Mouse (Mus musculus) olfactory bulb, adult 2 months (tissue): ENCODE data around the gene E2f6. TPM values are rescaled to one million over a fixed set of nuclear protein-coding genes. Genes with fewer than 3 reads are reported as not detected.

Source experiments
- H3K27ac ChIP-seq: fragments of 200-500 bp; 2 replicates; pipeline ENCODE4 v1.5.1; 2012; ENCODE audit warnings: low read depth, low read length; ENCODE audit not compliant: insufficient read depth
- H3K4me1 ChIP-seq: fragments of 200-500 bp; 2 replicates; pipeline ENCODE4 v1.6.1; 2012; ENCODE audit warnings: low read length; ENCODE audit not compliant: control insufficient read depth, insufficient read depth
- H3K4me3 ChIP-seq: fragments of 200-500 bp; 2 replicates; pipeline ENCODE4 v1.5.1; 2012; ENCODE audit warnings: mild to moderate bottlenecking, low read depth, low read length, moderate library complexity; ENCODE audit not compliant: insufficient read depth
- CTCF ChIP-seq: fragments of 200-500 bp; IDR thresholded peaks from 2 replicates; pipeline ENCODE4 v1.5.1; 2012; ENCODE audit warnings: low read depth, mild to moderate bottlenecking, low read length, moderate library complexity; ENCODE audit not compliant: insufficient read depth
- POLR2A ChIP-seq: fragments of 200-500 bp; IDR thresholded peaks from 2 replicates; pipeline ENCODE4 v1.6.1; 2012; ENCODE audit warnings: mild to moderate bottlenecking, low read depth, low read length, moderate library complexity; ENCODE audit not compliant: insufficient read depth
- WGBS: fragments of 180-500 bp; shearing (Covaris S2); methylation state at CpG from one replicate; pipeline ENCODE4 v1.1.7; 2018; 5-methylcytosine and 5-hydroxymethylcytosine counted together
- polyA plus RNA-seq: library from polyadenylated mRNA; stranded (reverse); fragments of >200 nt; gene quantifications from 2 replicates; pipeline ENCODE4 v1.2.4, GENCODE M21; 2012; ENCODE audit warnings: low replicate concordance; ENCODE audit not compliant: missing spikeins, insufficient read depth, insufficient read length

The E2f6 gene
- polyA plus RNA-seq, 1 experiment, result not detected

GRCm38 (mm10) chr12:16778523-16778922, 32.2 kb upstream of the E2f6 start:
- TF ChIP-seq CTCF, result no peak
- TF ChIP-seq POLR2A, result no peak
- 82% methylated on average over 5 of the region's 5 CpGs for WGBS
- no peak overlapping the region for H3K4me3 ChIP-seq

GRCm38 (mm10) chr12:16779165-16779564, 31.6 kb upstream of the E2f6 start:
- Histone ChIP-seq H3K4me3 (no peak overlapping the region), H3K4me1 (no peaks in the 10 kb centered on the region; the same call in 1 of the 2 replicates), H3K27ac (no peak overlapping the region)
- TF ChIP-seq CTCF (no peak), POLR2A (no peak)
- WGBS, result 57% methylated on average over 2 of the region's 2 CpGs

More at GRCm38 (mm10) chr12:16778523-16778922, 32.2 kb upstream of the E2f6 start:
- Histone ChIP-seq H3K27ac (no peak overlapping the region), H3K4me1 (no peaks in the 10 kb centered on the region; the same call in 1 of the 2 replicates)

GRCm38 (mm10) chr12:16780320-16780719, 30.4 kb upstream of the E2f6 start:
- no peak overlapping the region for H3K27ac ChIP-seq
- 78% methylated on average over 3 of the region's 3 CpGs for WGBS
- no peak for TF ChIP-seq CTCF
- TF ChIP-seq POLR2A, result no peak
- H3K4me1 ChIP-seq, result no peaks in the 10 kb centered on the region; the same call in 1 of the 2 replicates
- no peak overlapping the region for H3K4me3 ChIP-seq

GRCm38 (mm10) chr12:16781034-16781746, 29.6 kb upstream of the E2f6 start:
- no peak for TF ChIP-seq CTCF
- no peak for TF ChIP-seq POLR2A
- H3K27ac ChIP-seq, result no peak overlapping the region
- WGBS, result 80% methylated on average over 14 of the region's 14 CpGs
- no peaks in the 10 kb centered on the region for H3K4me1 ChIP-seq
- H3K4me3 ChIP-seq, result no peak overlapping the region

GRCm38 (mm10) chr12:16788600-16788999, 22.2 kb upstream of the E2f6 start:
- TF ChIP-seq CTCF (no peak), POLR2A (no peak)
- Histone ChIP-seq H3K27ac (no peak overlapping the region), H3K4me1 (peaks cover 6% of the 10 kb centered on the region), H3K4me3 (no peak overlapping the region)
- WGBS, result 78% methylated on average over 2 of the region's 2 CpGs

GRCm38 (mm10) chr12:16789199-16789598, 21.6 kb upstream of the E2f6 start:
- Histone ChIP-seq H3K4me1 (peaks cover 6% of the 10 kb centered on the region), H3K4me3 (no peak overlapping the region), H3K27ac (no peak overlapping the region)
- no peak for TF ChIP-seq POLR2A
- TF ChIP-seq CTCF, result no peak
- WGBS, result 85% methylated on average over 1 of the region's 1 CpGs

GRCm38 (mm10) chr12:16789756-16790155, 21.0 kb upstream of the E2f6 start:
- WGBS, result 53% methylated on average over 4 of the region's 4 CpGs
- peaks cover 6% of the 10 kb centered on the region for H3K4me1 ChIP-seq

GRCm38 (mm10) chr12:16790456-16790855, 20.3 kb upstream of the E2f6 start:
- H3K27ac ChIP-seq, result no peak overlapping the region
- H3K4me3 ChIP-seq, result no peak overlapping the region
- TF ChIP-seq POLR2A, result no peak
- TF ChIP-seq CTCF, result no peak
- H3K4me1 ChIP-seq, result peaks cover 6% of the 10 kb centered on the region
- WGBS, result 68% methylated on average over 4 of the region's 4 CpGs

More at GRCm38 (mm10) chr12:16789756-16790155, 21.0 kb upstream of the E2f6 start:
- no peak for TF ChIP-seq CTCF
- TF ChIP-seq POLR2A, result no peak
- no peak overlapping the region for H3K27ac ChIP-seq
- no peak overlapping the region for H3K4me3 ChIP-seq

- H3K4me3 ChIP-seq, result no peak overlapping the region
- H3K27ac ChIP-seq, result no peak overlapping the region
- peaks cover 4% of the 10 kb centered on the region for H3K4me1 ChIP-seq
- TF ChIP-seq CTCF (no peak), POLR2A (no peak)
- 91% methylated on average over 4 of the region's 4 CpGs for WGBS
These were observed 17.4 kb upstream of the E2f6 start for GRCm38 (mm10) chr12:16793371-16793770.
